Mouse (Mus musculus) adrenal gland, adult 18-20 months (tissue): ENCODE measurements at regions not wholly inside any gene's neighbourhood (a gene's known extent, or its start where the extent isn't known, plus 50 kb on each side); places are given as distances from the start of the nearest gene placed in this dataset.

Experiments
- DNase-seq, 2 experiments: peaks; one replicate each; pipeline ENCODE4 v3.0.0; 2021 to 2022; ENCODE audit warnings: low spot score in 2 of 2

DNA sequence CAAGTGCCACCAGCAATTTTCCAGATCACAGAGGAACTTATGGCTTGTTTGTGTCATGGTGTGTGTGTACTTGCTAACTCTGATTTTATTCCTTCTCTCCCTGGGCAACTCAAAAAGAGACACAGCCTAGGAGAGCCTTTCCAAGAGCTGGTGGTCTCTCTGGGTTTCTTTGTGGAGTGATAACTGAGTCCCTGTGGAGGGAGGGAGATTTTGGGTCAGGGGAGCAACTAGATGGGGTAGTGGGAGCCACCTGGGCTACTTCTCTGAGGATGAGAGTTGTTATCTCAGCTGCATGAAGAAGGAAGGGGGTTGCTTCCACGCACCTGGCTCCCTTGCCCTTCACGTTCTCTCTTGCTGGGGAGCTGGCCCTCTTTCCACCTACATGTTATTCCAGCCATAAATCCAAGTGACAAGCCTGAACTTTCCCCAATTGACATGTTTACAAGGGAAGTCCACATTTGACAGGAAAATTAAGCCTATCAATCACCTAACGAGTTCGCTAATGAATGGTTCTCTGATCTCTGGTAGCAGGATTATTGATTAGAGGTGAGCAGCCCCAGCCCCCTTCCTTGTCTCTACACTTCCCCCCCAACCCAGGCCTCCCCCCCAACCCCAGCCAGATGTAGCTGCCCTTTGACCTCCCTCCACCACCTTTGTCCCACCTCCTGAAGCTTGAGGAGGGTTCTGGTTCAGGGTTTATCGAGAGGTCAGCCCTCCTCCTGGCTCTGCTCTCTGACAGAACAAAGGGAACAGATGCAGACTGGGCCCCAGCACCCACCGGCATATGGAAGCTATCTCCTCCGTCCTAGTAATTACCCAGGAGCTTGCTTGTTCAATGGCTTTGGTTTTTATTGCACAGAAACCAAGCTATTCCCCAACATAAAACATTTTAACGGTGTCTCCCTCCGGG lies 304.4 kb upstream of the Zfp703 start:
- DNase-seq, result no peak

DNA sequence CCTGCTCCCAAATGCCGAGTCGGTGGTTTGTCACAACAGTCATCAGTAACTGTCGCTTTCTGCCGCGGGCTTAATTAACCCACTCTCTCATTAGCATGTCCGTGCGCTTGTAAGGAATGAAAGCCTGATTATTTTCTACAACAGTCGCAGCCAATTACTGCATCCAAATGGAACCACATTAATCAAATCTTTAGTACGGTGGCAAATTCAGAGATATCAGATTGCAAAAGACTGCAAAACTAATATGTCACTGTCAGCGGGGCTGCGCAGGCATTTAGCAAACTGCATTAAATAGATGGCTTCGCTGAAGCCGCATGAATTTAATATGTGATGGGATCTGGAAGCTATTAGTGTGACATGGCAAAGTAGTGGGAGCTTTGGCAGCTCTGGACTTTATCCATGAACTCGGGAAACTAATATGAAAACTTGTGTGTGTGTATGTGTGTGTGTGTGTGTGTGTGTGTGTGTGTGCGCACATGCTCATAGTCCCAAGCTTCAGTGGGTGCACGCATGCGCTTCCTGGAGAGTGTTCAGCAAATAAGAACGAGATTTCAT lies 299.5 kb upstream of the Zfp703 start:
- no peak for DNase-seq

DNA sequence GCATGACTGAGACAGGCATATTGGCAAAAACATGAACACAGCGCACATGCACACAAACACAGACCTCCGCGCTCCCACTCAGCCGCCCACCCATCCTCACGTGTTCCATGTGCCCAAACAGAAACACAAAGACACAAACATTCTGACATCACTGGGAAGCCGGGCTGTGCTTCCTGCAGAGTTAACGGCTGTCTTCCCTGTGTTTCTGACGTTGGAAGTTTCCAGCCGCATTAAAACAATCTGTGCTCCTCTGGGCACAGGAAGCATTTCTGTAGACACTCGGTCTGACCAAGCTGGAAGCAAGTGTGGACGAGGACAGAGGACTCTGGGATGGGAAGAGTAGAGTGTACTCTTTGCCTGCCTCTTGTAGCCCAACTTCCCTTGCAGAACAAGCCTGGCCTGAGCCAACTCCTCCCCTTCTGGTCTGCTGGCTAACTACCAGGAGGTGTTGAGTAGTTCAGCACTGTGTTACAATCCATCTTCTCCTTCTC lies 296.2 kb upstream of the Zfp703 start:
- DNase-seq, result no peak

DNA sequence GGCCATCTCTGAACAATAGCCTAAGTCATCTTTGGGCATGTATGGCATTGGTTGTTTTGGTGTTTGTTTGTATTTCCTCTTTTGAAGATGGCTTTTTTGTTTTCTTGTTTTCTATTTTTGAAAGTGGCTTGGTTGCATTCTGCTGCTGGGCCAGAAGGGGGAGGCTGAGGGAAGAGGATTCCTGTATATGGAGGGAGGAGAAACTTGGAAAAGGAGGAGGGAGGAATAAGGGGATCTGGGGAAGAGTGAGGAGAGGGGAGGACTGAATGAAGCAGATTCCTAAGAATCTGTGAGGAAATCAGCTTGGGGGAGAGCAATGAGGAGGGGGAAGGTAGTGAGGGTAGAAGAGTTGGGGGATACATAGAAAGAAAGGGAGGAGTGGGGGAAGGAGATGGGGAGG lies 290.0 kb upstream of the Zfp703 start:
- peak; percentile 39 to 42 for DNase-seq

DNA sequence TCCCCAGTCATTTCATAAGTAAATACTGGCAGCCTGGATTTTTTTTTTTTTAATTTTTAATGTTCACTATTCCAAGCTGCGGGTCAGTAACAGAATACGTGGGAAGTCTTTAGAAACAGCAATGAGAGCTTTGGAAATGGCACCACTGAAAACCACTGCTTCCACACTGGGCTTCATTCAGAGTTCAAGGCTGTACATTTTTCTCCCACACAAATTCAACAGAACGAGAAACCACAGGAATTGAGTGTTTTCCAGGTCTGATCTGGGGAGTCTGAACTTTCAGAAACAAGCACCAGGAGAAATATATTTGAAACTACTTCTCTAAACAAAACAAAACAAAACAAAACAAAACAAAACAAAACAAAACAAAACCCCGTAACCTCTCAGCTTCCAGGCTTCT lies 289.1 kb upstream of the Zfp703 start:
- no peak for DNase-seq

DNA sequence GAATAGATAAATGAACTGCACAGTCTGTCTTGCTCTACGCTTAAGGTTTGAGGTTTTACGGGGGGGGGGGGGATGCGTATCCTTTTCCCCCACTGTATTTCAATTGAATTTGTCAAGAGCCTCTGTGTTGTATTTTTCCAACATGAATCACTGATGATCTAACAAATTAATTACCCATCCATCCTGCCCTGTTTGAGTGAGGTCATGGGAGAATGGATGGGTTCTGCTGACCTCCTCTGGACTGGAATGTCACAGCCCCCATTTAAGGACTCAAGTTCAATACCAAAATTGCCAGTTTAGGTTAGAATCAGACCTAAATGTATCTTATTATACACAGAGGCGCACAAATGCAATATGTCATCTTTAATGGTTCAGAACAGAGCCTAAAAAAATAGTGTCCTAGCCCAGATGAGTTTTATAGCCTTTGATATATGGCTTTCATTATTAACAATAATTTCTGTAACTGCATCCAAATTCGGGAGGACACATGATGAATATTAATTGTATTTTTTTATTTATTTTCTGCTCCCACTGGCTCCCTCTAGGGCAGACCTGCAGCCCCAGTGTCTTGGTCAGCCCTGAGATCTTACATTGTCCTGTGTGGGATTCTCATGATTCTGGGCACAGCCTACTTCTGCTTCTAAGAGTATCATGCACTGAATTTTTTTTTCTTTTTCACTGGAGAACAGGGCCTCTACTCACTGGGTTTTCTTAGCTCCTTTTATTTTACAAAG lies 288.2 kb upstream of the Zfp703 start:
- DNase-seq, result no peak

DNA sequence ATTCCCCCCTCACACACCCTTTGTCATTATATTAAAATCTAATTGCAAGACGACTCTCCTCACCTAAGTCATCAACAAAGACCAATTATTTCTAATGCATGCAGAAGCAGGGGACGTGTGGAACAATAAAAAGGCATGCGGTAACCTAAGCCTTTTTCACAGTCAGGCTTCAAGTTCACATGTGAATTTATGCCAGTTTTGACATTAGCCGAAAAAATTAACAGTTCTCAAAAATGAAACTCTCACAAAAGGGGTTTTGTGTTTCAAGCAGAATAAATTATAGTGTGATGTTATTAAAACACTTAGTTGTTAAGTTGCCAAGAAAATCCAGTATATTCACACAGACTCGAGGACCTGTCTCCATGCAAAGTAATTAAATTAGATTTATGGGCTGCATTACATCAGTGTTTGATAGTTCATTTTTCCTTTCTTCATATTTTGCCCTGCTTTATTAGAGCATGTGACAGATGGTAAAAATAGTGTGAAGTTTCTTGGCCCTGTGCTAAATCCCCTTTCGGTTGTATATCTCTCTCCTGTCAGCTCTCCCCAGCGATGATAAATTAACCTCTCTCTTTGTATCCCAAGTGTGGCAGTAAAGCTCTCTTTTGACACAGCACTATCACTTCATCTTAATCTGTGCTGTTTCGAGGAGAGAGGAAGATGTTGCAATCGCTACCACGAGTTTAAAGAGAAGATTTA lies 287.5 kb upstream of the Zfp703 start:
- DNase-seq, result no peak

DNA sequence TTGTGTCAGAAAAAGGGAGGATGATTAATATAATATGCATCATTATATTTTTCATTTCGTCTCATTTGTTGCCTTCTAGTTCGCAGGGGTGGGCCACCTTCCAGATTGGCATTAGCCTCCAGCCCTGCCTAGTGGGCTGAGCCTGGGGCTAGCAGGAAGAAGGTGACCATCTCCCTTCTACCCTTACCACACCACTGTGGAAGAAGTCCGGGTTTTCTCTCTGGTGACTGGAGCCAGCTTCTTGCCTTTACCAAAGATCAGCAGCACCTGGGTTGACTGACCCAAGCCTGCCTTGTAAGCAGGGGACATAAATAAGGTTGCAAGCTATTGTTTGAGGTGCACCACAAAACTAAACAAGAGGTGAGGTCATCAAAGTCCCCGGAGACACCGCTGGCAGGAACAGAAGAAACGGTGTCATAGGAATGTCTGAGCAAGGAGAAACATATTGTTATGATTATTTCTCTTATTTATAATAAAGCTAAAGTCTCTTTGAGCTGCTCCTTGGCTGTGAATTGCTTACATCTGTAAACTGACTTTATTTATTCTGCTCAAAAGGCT lies 286.9 kb upstream of the Zfp703 start:
- DNase-seq, result peak in 1 of 2 experiments; percentile 16

DNA sequence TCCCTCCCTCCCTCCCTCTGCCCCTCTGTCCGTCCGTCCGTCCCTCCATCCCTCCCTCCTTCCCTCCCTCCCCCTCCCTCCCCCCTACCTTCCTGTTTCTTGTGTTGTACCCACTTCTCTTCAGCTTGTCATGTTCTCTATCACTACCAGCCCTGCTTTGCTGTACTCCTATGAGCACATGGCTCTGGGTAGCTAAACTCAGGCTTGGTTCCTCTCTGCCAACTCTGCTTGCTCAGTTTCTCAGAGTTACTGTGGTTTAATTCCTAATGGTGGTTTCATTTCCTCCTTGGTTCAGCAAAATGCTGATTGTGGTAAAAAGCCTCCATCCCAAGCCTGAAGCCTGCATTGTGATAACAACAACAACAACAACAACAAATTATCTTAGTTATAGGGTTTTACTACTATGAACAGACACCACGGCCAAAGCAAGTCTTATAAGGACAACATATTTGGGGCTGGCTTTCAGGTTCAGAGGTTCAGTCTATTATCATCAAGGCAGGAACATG lies 279.5 kb upstream of the Zfp703 start:
- DNase-seq, result no peak

DNA sequence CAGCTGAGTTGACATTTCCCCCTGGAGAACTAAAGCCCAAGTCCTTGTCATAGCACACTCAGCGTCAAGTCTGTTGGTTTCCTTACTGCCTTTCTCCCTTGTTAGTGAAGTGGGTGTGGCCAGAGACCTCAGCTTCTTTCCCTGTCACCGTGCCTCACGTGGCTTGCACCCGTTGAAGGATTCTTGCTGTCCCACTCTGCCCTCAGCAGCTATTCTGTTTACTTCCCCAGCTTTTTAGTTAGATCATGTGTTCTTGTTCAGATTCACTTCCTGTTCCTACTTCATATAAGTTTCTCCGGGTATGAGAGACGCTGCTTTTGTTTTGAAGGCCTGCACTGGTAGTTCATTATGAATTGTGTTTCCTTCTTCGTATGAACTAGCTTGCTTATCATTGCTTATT lies 278.5 kb upstream of the Zfp703 start:
- no peak for DNase-seq

DNA sequence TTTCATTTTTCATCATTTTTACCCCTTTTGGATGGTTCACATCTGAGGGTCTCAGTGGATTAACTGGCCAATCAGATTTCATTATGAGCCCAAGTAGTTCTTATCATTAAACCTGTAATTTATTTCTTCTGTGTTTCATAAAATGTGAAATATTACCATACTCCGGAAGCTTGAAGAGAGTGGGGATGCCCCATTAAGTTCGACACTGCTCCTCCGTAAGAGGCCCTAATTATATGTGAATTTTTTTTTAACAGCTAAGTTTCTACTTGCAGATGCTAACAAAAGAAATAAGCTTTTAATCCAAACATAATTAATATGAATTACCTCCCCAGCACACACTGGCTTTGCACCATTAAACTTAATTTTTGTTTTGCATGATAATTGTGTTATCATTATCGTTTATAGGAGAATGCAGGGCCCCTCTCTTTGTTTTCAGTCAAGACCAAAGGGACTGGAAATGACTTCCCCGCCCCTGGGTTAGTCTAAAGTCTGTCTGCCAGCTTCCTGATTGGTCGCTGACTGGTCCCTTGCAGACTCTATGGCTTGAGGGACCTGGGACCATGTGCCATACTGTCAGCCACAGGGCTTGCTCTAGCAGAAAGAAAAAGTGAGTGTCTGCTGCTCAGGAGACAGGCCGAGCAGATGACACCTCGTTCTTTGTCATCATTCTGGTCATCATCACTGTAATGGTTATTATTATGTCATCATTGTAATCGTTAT lies 270.9 kb upstream of the Zfp703 start:
- no peak for DNase-seq

DNA sequence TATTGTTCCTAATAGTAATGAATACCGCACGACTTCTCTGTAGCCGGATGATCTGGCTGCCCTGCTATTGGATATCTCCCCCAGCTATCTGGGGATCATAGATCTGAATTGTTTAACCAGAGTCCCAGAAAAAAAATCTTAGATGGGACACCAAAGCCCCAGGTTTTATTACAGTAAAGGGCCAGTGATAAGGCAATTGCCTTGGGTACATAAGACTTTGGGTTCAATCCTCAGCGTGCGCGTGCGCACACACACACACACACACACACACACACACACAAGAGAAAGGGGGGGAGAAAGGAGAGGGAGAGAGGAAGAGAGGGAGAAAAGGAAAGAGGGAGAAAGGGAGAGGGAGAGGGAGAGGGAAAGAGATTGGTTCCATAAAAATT lies 270.4 kb upstream of the Zfp703 start:
- no peak for DNase-seq

DNA sequence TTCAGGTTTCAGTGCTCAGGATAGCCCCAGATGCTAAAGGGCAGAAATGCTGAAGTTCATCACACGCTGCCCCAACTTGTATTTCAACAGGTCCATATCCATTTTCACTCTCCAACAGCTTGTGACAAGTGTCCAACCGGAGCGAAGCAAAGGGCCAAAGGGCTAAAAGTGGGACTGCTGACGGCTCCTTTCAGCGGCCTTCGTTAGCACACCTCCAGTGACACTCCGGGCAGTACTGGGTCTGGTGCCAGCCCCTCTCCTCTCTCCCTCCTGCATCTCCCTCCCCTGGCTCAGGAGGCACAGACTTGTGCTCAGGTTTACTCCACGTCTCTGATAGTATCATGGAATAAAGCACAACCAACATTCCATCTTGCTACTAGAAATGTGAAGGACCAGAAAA lies 263.3 kb upstream of the Zfp703 start:
- DNase-seq, result no peak

DNA sequence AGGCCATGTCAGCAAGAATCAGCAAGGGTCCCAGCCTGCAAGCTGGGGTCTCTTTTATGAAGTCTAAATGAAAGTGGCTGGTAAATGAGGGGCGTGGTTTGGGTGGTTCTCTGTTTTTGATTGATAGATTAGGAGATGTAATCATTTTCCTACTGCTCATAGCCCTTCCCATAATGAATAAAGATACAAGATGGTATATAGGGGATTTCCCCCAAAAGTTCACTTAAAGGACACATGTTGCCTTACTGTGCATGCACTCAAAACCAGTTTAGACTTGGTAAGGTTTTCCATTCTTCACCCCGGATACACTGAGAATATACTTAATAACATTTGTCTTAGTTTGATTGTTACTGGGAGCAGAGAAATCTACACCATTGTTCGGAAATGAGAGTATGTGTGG lies 262.4 kb upstream of the Zfp703 start:
- no peak for DNase-seq

DNA sequence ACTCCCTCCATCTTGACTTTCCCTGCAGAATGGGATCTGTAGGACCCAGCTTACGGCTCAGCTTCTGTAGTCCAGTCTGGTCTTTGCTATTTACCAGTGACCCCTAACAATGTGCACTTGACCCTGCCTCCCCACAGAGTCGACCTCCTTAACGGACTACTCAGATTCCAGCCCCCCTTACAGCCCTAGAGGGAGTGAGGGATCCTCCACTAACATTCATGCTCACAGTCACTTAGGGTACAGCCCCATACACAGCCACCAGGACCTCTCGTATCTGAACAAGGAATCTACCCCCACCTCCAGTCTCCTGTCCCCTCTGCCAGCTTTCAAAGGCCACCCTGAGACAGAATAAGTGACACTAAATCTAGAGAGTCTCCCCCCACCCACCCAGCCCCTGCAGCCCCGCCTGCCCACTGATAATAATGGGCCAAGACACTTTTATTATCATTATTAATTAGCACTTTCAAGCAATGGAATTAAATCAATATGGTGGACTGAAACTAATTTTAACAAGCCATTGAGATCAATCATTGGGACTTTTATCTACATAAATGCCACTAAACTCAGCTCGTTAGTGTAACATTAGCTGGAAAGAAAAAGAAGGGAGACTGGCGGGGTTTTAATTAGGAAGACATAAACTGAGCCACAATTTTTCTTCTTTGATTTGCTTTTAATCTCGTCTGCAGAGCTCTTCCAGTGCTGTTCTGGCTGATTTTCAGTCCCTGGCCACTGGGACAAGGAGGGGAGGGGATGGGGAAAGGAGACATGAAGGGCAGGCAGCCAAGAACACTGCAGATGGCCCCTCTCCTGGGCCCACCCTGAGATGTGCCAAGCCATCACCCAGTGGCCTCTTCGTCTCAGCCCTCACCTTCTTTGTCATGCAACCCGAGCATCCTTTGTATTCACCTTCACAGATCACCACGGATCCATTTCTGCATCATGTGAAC lies 258.4 kb upstream of the Zfp703 start:
- DNase-seq, result no peak

DNA sequence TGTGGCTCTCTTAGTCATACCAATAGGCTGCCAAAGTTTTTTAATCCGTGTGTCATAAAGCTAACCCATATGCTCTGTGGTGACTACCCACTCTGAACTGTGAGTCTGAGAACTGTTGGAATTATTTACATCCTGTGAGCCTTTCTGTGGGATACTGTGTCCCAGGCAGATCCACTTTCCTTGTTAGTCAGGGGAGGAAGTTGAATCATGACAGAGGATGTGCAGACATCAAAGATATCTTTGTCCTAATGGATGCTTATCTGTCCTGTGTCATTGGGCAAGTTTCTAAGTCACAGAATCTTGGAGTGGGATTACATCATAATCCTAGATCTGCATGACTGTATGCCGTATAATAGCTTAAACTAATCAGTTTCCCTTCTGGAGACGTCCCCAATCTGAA lies 254.4 kb upstream of the Zfp703 start:
- no peak for DNase-seq

DNA sequence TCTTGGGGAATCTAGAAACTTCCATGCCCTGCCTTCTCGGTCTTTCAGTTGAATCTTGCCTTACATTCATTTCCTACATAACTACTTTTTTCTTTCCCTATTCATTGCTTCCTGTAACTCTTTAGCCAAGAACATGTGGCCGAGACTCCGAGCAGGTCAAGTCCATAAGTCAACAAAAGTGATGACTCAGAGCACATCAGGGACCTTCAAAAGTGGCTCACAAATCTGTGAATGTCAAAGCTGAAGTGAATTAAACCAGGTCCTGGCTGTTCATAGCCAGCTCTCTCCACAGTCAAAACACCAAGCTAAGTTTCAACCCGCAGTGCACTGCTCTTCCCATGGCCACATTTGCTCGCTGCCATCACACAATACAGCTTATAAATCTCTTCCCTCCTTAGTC lies 252.5 kb upstream of the Zfp703 start:
- DNase-seq, result peak in 1 of 2 experiments; percentile 21

DNA sequence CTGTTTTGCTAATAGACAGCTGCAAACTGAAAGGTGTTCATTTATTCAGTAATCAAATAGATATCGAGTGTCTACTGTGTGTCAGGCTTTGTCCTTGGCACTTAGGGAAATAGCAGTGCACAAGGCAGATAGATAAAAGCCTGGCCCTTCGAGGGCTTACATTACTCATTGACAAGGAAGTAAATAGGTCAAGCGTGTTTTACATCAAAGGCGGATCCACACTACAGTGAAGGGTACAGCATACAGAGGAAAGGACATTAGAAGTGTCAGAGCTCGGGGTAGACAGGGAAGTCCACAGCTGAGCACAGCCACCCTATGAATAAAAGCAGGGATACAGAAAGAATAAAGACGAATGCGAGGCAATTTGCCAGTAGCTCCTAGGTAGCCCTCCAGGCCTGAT lies 251.6 kb upstream of the Zfp703 start:
- no peak for DNase-seq

DNA sequence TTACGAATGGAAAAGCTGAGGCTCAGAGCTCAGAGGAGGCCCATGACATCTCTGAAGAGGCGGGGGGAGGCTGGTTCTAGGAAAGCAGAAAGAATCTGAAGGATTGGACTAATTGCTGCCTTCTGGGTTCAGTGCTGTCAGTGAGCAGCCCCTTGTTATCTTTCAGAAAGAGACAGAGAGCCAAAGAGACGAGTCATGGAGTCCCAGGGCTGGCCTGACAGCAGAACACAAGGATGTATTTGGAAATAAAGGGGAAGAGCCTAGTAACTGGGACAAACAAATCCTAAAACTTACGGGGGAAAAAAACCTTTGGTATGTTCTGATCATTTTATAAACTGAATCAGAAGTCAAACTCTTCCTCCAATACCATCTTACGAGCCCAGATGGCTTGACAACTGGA lies 247.8 kb upstream of the Zfp703 start:
- no peak for DNase-seq
